22 mouse cellular contexts compared by ENCODE assay signal in genomic region chr4:54161337-54161993, GRCm38 (mm10).
DNase-seq lines count a peak whose midpoint lies in the region; ATAC-seq and TF ChIP-seq lines count a peak whose summit lies in the region.
"Had no signal": no experiment of that assay in that cellular context is flagged by ENCODE, and none has a peak within 500 bp of the region (broad histone marks: within the 10 kb centered on the region; RNA-seq: fewer than 3 reads in every experiment).

No protein-coding gene starts in this region.

- WGBS in hindbrain, embryonic 14.5 days = 78% methylated on average over 9 of the region's 9 CpGs
- 82% methylated on average over 9 of the region's 9 CpGs for WGBS in hindbrain, embryonic 13.5 days
- 77% methylated on average over 9 of the region's 9 CpGs for WGBS in midbrain, embryonic 13.5 days
- WGBS in midbrain, embryonic 16.5 days = 71% methylated on average over 9 of the region's 9 CpGs
- 91% methylated on average over 9 of the region's 9 CpGs for WGBS in limb, embryonic 10.5 days

- no peak overlapping the region for H3K4me2 ChIP-seq in hindbrain, embryonic 14.5 days (replicated peaks)
- no peak overlapping the region for H3K4me2 ChIP-seq in hindbrain, embryonic 13.5 days
- no peak overlapping the region for H3K4me2 ChIP-seq in midbrain, embryonic 13.5 days (replicated peaks)
- H3K4me2 ChIP-seq in midbrain, embryonic 16.5 days (ENCODE audit: low read length) = no peak overlapping the region
- H3K4me2 ChIP-seq: embryonic facial prominence, embryonic 15.5 days; heart, embryonic 12.5 days; hindbrain, embryonic 15.5 days; kidney, embryonic 15.5 days; liver, embryonic 11.5 days had no signal

- no peak overlapping the region for H3K4me3 ChIP-seq in hindbrain, embryonic 14.5 days (replicated peaks; ENCODE audit: low read length)
- no peak overlapping the region for H3K4me3 ChIP-seq in hindbrain, embryonic 13.5 days
- no peak overlapping the region for H3K4me3 ChIP-seq in midbrain, embryonic 13.5 days (replicated peaks)
- no peak overlapping the region for H3K4me3 ChIP-seq in midbrain, embryonic 16.5 days (ENCODE audit: low read depth, low read length)
- no peak overlapping the region for H3K4me3 ChIP-seq in limb, embryonic 10.5 days
- H3K4me3 ChIP-seq: embryonic facial prominence, embryonic 15.5 days; heart, embryonic 12.5 days; hindbrain, embryonic 15.5 days; kidney, embryonic 15.5 days; myocyte had no signal

- no peak for TF ChIP-seq POLR2A in brain, embryonic 14.5 days (IDR thresholded peaks at IDR 0.05; ENCODE audit: borderline replicate concordance, extremely low read depth, insufficient read depth, insufficient read length, poor library complexity, severe bottlenecking)

- H3K4me1 ChIP-seq in hindbrain, embryonic 14.5 days (replicated peaks; ENCODE audit: control insufficient read depth, insufficient read depth, low read length) = no peaks in the 10 kb centered on the region
- H3K4me1 ChIP-seq in hindbrain, embryonic 13.5 days (replicated peaks) = 0 out of 2 replicates have a peak, but pooled peaks cover 4% of the 10 kb centered on the region
- H3K4me1 ChIP-seq in midbrain, embryonic 13.5 days (replicated peaks) = 0 out of 2 replicates have a peak, but pooled peaks cover 4% of the 10 kb centered on the region
- peaks cover 3% of the 10 kb centered on the region; the same call in 1 of the 2 replicates for H3K4me1 ChIP-seq in midbrain, embryonic 16.5 days (ENCODE audit: control insufficient read depth, insufficient read depth, low read length)
- H3K4me1 ChIP-seq in limb, embryonic 10.5 days = peaks cover 10% of the 10 kb centered on the region; the same call in 1 of the 2 replicates
- H3K4me1 ChIP-seq: heart, embryonic 12.5 days; hindbrain, embryonic 15.5 days; kidney, embryonic 15.5 days had no signal

- H3K9me3 ChIP-seq in hindbrain, embryonic 14.5 days (ENCODE audit: control insufficient read depth, low read length) = no peaks in the 10 kb centered on the region
- H3K9me3 ChIP-seq in hindbrain, embryonic 13.5 days = no peaks in the 10 kb centered on the region
- H3K9me3 ChIP-seq in midbrain, embryonic 13.5 days = no peaks in the 10 kb centered on the region
- no peaks in the 10 kb centered on the region for H3K9me3 ChIP-seq in midbrain, embryonic 16.5 days (replicated peaks; ENCODE audit: control insufficient read depth, low read length, poor library complexity, severe bottlenecking)
- H3K9me3 ChIP-seq in limb, embryonic 10.5 days (replicated peaks) = no peaks in the 10 kb centered on the region
- H3K9me3 ChIP-seq: embryonic facial prominence, embryonic 15.5 days; heart, embryonic 12.5 days; hindbrain, embryonic 15.5 days; kidney, embryonic 15.5 days had no signal

- H3K27me3 ChIP-seq in hindbrain, embryonic 14.5 days (ENCODE audit: control insufficient read depth, insufficient read depth, low read length) = no peaks in the 10 kb centered on the region
- H3K27me3 ChIP-seq in hindbrain, embryonic 13.5 days = no peaks in the 10 kb centered on the region
- no peaks in the 10 kb centered on the region for H3K27me3 ChIP-seq in midbrain, embryonic 13.5 days
- H3K27me3 ChIP-seq in midbrain, embryonic 16.5 days (ENCODE audit: control insufficient read depth, insufficient read depth, low read depth, low read length) = no peaks in the 10 kb centered on the region
- H3K27me3 ChIP-seq in limb, embryonic 10.5 days (ENCODE audit: low read depth, poor library complexity, severe bottlenecking) = no peaks in the 10 kb centered on the region
- H3K27me3 ChIP-seq: embryonic facial prominence, embryonic 15.5 days; heart, embryonic 12.5 days; hindbrain, embryonic 15.5 days; kidney, embryonic 15.5 days had no signal

- TF ChIP-seq CTCF in brain, embryonic 14.5 days (IDR thresholded peaks at IDR 0.05; ENCODE audit: borderline replicate concordance, extremely low read depth, insufficient read depth, insufficient read length) = peak; percentile 9; the same call in 1 of the 2 replicates

- DNase-seq in hindbrain, embryonic 14.5 days (ENCODE audit: low spot score) = no peak
- DNase-seq in brain, embryonic 14.5 days (ENCODE audit: low read depth) = peak; percentile 22
- no peak for DNase-seq in limb, embryonic 10.5 days (ENCODE audit: low spot score)
- no peak for DNase-seq in urinary bladder, postnatal 10 days (ENCODE audit: low spot score)
- DNase-seq: adrenal gland, postnatal 36 days; cerebellum, adult 2 months; cerebellum, postnatal 36 days; heart, adult 11 months; heart, postnatal 14 days; kidney, postnatal 4 days; lung, adult 2 months; thymus, postnatal 14 days had no signal

- H3K36me3 ChIP-seq in hindbrain, embryonic 14.5 days (replicated peaks; ENCODE audit: control insufficient read depth, insufficient read depth) = no peaks in the 10 kb centered on the region
- H3K36me3 ChIP-seq in hindbrain, embryonic 13.5 days = no peaks in the 10 kb centered on the region
- H3K36me3 ChIP-seq in midbrain, embryonic 13.5 days = no peaks in the 10 kb centered on the region
- no peaks in the 10 kb centered on the region for H3K36me3 ChIP-seq in midbrain, embryonic 16.5 days (ENCODE audit: control insufficient read depth, insufficient read depth, low read length)
- no peaks in the 10 kb centered on the region for H3K36me3 ChIP-seq in limb, embryonic 10.5 days
- H3K36me3 ChIP-seq: embryonic facial prominence, embryonic 15.5 days; heart, embryonic 12.5 days; hindbrain, embryonic 15.5 days; kidney, embryonic 15.5 days had no signal

- no peak for ATAC-seq in hindbrain, embryonic 14.5 days (ENCODE audit: low FRiP score)
- ATAC-seq in hindbrain, embryonic 13.5 days (ENCODE audit: low FRiP score) = no peak
- peak; percentile 68; the same call in 1 of the 2 replicates for ATAC-seq in midbrain, embryonic 13.5 days
- no peak for ATAC-seq in midbrain, embryonic 16.5 days
- ATAC-seq: intestine, postnatal 0 days had no signal

- H3K9ac ChIP-seq in hindbrain, embryonic 14.5 days = peak overlapping the region; percentile 24; the same call in 1 of the 2 replicates
- H3K9ac ChIP-seq in hindbrain, embryonic 13.5 days = no peak overlapping the region
- H3K9ac ChIP-seq in midbrain, embryonic 13.5 days (replicated peaks) = no peak overlapping the region
- H3K9ac ChIP-seq in midbrain, embryonic 16.5 days (ENCODE audit: low read depth, low read length) = no peak overlapping the region
- H3K9ac ChIP-seq: embryonic facial prominence, embryonic 15.5 days; heart, embryonic 12.5 days; hindbrain, embryonic 15.5 days; kidney, embryonic 15.5 days had no signal

- no peak overlapping the region for H3K27ac ChIP-seq in hindbrain, embryonic 14.5 days
- H3K27ac ChIP-seq in hindbrain, embryonic 13.5 days = no peak overlapping the region
- H3K27ac ChIP-seq in midbrain, embryonic 13.5 days = no peak overlapping the region
- H3K27ac ChIP-seq in midbrain, embryonic 16.5 days (ENCODE audit: low read length) = no peak overlapping the region
- peak overlapping the region; percentile 63 for H3K27ac ChIP-seq in limb, embryonic 10.5 days
- H3K27ac ChIP-seq: embryonic facial prominence, embryonic 15.5 days; hindbrain, embryonic 15.5 days; kidney, embryonic 15.5 days had no signal
